Mouse (Mus musculus): ENCODE results near the gene Vmo1. TPM values are rescaled to one million over a fixed set of nuclear protein-coding genes. Genes with fewer than 3 reads are reported as not detected.

Vmo1 gene
- polyA plus RNA-seq, 1 experiment from 2014 or later, result 0.68 TPM

DNA sequence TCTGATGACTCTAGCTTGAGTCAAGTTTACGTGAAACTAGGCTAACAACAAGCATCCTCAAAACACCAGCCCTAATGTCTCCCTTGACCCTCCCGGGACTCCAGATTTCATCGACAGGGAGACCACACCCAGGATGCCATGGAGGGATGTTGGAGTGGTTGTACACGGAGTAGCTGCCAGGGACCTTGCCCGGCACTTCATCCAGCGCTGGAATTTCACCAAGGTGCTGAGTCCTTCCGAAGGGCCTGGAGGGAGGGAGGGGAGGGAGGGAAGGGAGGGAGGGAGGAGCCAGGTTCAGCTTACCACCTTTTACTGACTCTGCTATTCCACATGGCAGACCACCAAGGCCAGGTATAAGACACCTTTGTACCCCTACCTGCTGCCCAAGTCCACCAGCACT lies 39.5 kb upstream of the Vmo1 start:
- Histone ChIP-seq H3K4me1 (ENCODE audit: insufficient read depth, low read depth, low read length) (no peaks in the 10 kb centered on the region), H3K27me3 (replicated peaks; ENCODE audit: insufficient read depth, low read length) (no peaks in the 10 kb centered on the region), H3K4me2 (replicated peaks; ENCODE audit: low read depth, low read length) (no peak overlapping the region), H3K9me3 (ENCODE audit: low read length) (no peaks in the 10 kb centered on the region), H3K9ac (replicated peaks; ENCODE audit: low read depth) (no peak overlapping the region), H3K36me3 (ENCODE audit: insufficient read depth, low read length) (0 out of 2 replicates have a peak, but pooled peaks cover 3% of the 10 kb centered on the region), H3K27ac (ENCODE audit: low read length) (no peak overlapping the region), H3K4me3 (ENCODE audit: low read depth, low read length) (no peak overlapping the region)
- DNase-seq (ENCODE audit: low spot score) (no peak), ATAC-seq (no peak)
- TF ChIP-seq CTCF (IDR thresholded peaks at IDR 0.05), result no peak
- no peak for TF ChIP-seq EP300 (IDR thresholded peaks at IDR 0.05)
- WGBS, result 18% methylated on average over 6 of the region's 7 CpGs

DNA sequence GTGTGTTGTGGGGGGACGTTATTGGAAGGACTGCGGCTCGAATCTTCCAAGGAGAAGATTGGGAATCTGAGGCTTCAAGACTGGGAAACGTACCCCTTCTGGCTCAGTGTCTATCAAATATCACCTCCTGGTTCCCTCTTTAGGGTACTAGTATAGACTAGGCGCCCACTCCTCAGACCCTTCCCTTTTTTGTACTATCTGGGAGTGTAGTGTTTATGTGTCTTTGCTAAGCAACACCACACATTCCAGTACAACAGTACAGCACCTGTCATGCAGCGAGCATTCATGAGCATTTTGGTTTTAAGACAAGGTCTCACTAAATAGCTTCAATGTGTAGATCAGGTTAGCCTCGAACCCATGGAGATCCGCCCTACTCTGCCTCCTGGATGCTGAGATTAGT lies 37.1 kb upstream of the Vmo1 start:
- no peak overlapping the region for H3K27ac ChIP-seq (ENCODE audit: low read length)
- H3K36me3 ChIP-seq (ENCODE audit: insufficient read depth, low read length), result no peaks in the 10 kb centered on the region
- 84% methylated on average over 8 of the region's 8 CpGs for WGBS
- H3K27me3 ChIP-seq (replicated peaks; ENCODE audit: insufficient read depth, low read length), result no peaks in the 10 kb centered on the region
- H3K4me2 ChIP-seq (replicated peaks; ENCODE audit: low read depth, low read length), result no peak overlapping the region
- ATAC-seq, result no peak
- no peak overlapping the region for H3K9ac ChIP-seq (replicated peaks; ENCODE audit: low read depth)
- no peak for DNase-seq (ENCODE audit: low spot score)
- no peak overlapping the region for H3K4me3 ChIP-seq (ENCODE audit: low read depth, low read length)
- H3K9me3 ChIP-seq (ENCODE audit: low read length), result no peaks in the 10 kb centered on the region
- no peaks in the 10 kb centered on the region for H3K4me1 ChIP-seq (ENCODE audit: insufficient read depth, low read depth, low read length)
- TF ChIP-seq EP300 (IDR thresholded peaks at IDR 0.05) (no peak), CTCF (IDR thresholded peaks at IDR 0.05) (no peak)

DNA sequence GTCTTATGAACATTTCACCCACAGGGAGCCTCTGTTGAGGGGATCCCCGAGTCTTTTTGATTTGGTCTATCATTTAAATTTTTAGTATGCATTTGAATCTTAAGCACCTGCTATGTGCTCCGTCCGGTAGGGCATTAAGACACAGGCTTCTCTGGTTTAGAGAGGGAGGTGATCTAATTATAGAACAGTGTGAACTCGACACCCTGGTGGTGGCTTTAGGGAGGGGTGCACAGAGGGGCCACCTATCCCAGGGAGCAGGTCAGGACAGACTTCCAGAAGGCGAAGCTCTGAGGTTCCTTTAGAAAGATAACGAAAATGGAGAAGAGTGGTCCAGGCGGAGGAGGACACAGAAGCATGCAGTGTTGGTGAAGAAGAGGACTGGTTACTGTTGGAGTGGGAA lies 30.1 kb upstream of the Vmo1 start:
- 61% methylated on average over 7 of the region's 7 CpGs for WGBS
- no peak overlapping the region for H3K9ac ChIP-seq (replicated peaks; ENCODE audit: low read depth)
- TF ChIP-seq EP300 (IDR thresholded peaks at IDR 0.05) (no peak), CTCF (IDR thresholded peaks at IDR 0.05) (no peak)
- no peak overlapping the region for H3K27ac ChIP-seq (ENCODE audit: low read length)
- DNase-seq (ENCODE audit: low spot score), result no peak
- H3K4me1 ChIP-seq (ENCODE audit: insufficient read depth, low read depth, low read length), result peaks cover 3% of the 10 kb centered on the region; the same call in 1 of the 2 replicates
- H3K4me3 ChIP-seq (ENCODE audit: low read depth, low read length), result no peak overlapping the region
- no peaks in the 10 kb centered on the region for H3K36me3 ChIP-seq (ENCODE audit: insufficient read depth, low read length)
- no peak overlapping the region for H3K4me2 ChIP-seq (replicated peaks; ENCODE audit: low read depth, low read length)
- H3K9me3 ChIP-seq (ENCODE audit: low read length), result no peaks in the 10 kb centered on the region
- H3K27me3 ChIP-seq (replicated peaks; ENCODE audit: insufficient read depth, low read length), result no peaks in the 10 kb centered on the region
- ATAC-seq, result no peak

GRCm38 (mm10) chr11:70541415-70541814 lies 27.0 kb upstream of the Vmo1 start:
- Histone ChIP-seq H3K9me3 (ENCODE audit: low read length) (no peaks in the 10 kb centered on the region), H3K4me2 (replicated peaks; ENCODE audit: low read depth, low read length) (no peak overlapping the region), H3K36me3 (ENCODE audit: insufficient read depth, low read length) (no peaks in the 10 kb centered on the region), H3K27me3 (replicated peaks; ENCODE audit: insufficient read depth, low read length) (no peaks in the 10 kb centered on the region), H3K9ac (replicated peaks; ENCODE audit: low read depth) (no peak overlapping the region), H3K27ac (ENCODE audit: low read length) (no peak overlapping the region), H3K4me1 (ENCODE audit: insufficient read depth, low read depth, low read length) (peaks cover 3% of the 10 kb centered on the region; the same call in 1 of the 2 replicates), H3K4me3 (ENCODE audit: low read depth, low read length) (no peak overlapping the region)
- WGBS, result 70% methylated on average over 5 of the region's 5 CpGs
- TF ChIP-seq EP300 (IDR thresholded peaks at IDR 0.05) (no peak), CTCF (IDR thresholded peaks at IDR 0.05) (no peak)
- no peak for ATAC-seq
- no peak for DNase-seq (ENCODE audit: low spot score)

DNA sequence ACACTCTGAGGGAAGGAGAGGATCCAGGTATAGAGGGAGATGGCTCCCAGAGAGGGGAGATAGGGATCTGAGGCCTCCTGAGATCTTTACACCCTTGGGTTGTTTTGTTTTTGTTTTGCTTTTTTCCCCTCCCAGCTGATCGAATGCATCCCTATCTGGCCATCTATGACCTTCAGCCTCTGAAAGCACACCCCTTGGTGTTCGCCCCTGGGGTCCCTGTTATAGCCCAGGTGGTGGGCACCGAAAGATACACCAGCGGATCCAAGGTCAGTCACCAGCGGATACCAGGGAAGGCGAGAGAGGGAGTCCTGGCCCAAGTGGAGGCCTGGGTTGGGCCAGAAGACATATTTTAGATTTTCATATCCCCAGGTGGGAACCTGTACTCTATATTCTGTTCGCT lies 26.5 kb upstream of the Vmo1 start:
- Histone ChIP-seq H3K27ac (ENCODE audit: low read length) (peak overlapping the region; percentile 87; the same call in 1 of the 2 replicates), H3K4me3 (ENCODE audit: low read depth, low read length) (peak overlapping the region; percentile 62), H3K4me2 (replicated peaks; ENCODE audit: low read depth, low read length) (peak overlapping the region; percentile 77), H3K36me3 (ENCODE audit: insufficient read depth, low read length) (no peaks in the 10 kb centered on the region), H3K9ac (replicated peaks; ENCODE audit: low read depth) (0 out of 2 replicates have a peak overlapping the region, but pooled peaks have one; percentile 58), H3K4me1 (ENCODE audit: insufficient read depth, low read depth, low read length) (peaks cover 3% of the 10 kb centered on the region; the same call in 1 of the 2 replicates), H3K9me3 (ENCODE audit: low read length) (no peaks in the 10 kb centered on the region), H3K27me3 (replicated peaks; ENCODE audit: insufficient read depth, low read length) (no peaks in the 10 kb centered on the region)
- 83% methylated on average over 7 of the region's 7 CpGs for WGBS
- TF ChIP-seq CTCF (IDR thresholded peaks at IDR 0.05) (no peak), EP300 (IDR thresholded peaks at IDR 0.05) (no peak)
- DNase-seq (ENCODE audit: low spot score) (no peak), ATAC-seq (no peak)

GRCm38 (mm10) chr11:70539877-70540587 lies 25.6 kb upstream of the Vmo1 start, which contains the start of gene Pld2:
Gene Pld2 (plus strand): TSS chr11:70540064.
- Histone ChIP-seq H3K36me3 (ENCODE audit: insufficient read depth, low read length) (no peaks in the 10 kb centered on the region), H3K4me2 (replicated peaks; ENCODE audit: low read depth, low read length) (peak within 1 kb of the TSS; percentile 77), H3K4me3 (ENCODE audit: low read depth, low read length) (peak within 1 kb of the TSS; percentile 62), H3K27me3 (replicated peaks; ENCODE audit: insufficient read depth, low read length) (no peaks in the 10 kb centered on the region), H3K4me1 (ENCODE audit: insufficient read depth, low read depth, low read length) (peaks cover 3% of the 10 kb centered on the region; the same call in 1 of the 2 replicates), H3K27ac (ENCODE audit: low read length) (peak within 1 kb of the TSS; percentile 87), H3K9ac (replicated peaks; ENCODE audit: low read depth) (peak within 1 kb of the TSS; percentile 58), H3K9me3 (ENCODE audit: low read length) (no peaks in the 10 kb centered on the region)
- under 1% methylated on average over 58 of the region's 65 CpGs for WGBS
- ATAC-seq, result peak; percentile 99
- DNase-seq (ENCODE audit: low spot score), result peak; percentile 95
- peak; percentile 82 for TF ChIP-seq CTCF (IDR thresholded peaks at IDR 0.05)
- TF ChIP-seq EP300 (IDR thresholded peaks at IDR 0.05), result no peak

Measured in lung, postnatal 0 days (tissue).